Mouse (Mus musculus) lung, embryonic 16.5 days (tissue): ENCODE data around the gene Zbed4. TPM values are rescaled to one million over a fixed set of nuclear protein-coding genes. Genes with fewer than 3 reads are reported as not detected.
"Not testable (repeated sequence)": the region's sequence is repeated elsewhere in the genome, so short reads cannot be mapped to it uniquely, and the experiment has no call there.

Experiments used
- ATAC-seq: fragments of 200-750 bp; cut with Nextera tagmentation; 2 replicates; pipeline ENCODE4 v1.8.0; 2017; ENCODE audit warnings: low read depth, mild to moderate bottlenecking, moderate library complexity
- H3K27ac ChIP-seq: fragments of 300-500 bp; sonication (generic); 2 replicates; pipeline ENCODE4 v1.5.1; 2014; ENCODE audit warnings: mild to moderate bottlenecking, control low read depth, low read length
- H3K27me3 ChIP-seq: fragments of 300-500 bp; sonication (generic); 2 replicates; pipeline ENCODE4 v1.6.1; 2014; ENCODE audit warnings: low read depth, low read length, mixed read lengths; ENCODE audit not compliant: control insufficient read depth, insufficient read depth
- H3K36me3 ChIP-seq: fragments of 300-500 bp; sonication (generic); 2 replicates; pipeline ENCODE4 v1.6.1; 2014; ENCODE audit warnings: low read length; ENCODE audit not compliant: control insufficient read depth, insufficient read depth
- H3K4me1 ChIP-seq: fragments of 300-500 bp; sonication (generic); replicated peaks from 2 replicates; pipeline ENCODE4 v1.6.1; 2014; ENCODE audit warnings: low read length, mixed read lengths; ENCODE audit not compliant: control insufficient read depth, insufficient read depth
- H3K4me2 ChIP-seq: fragments of 300-500 bp; sonication (generic); 2 replicates; pipeline ENCODE4 v1.6.1; 2014; ENCODE audit warnings: low read depth, low read length, control low read depth
- H3K4me3 ChIP-seq: fragments of 300-500 bp; sonication (generic); 2 replicates; pipeline ENCODE4 v1.5.1; 2014; ENCODE audit warnings: mild to moderate bottlenecking, low read length, control low read depth
- H3K9ac ChIP-seq: fragments of 300-500 bp; sonication (generic); 2 replicates; pipeline ENCODE4 v1.6.1; 2014; ENCODE audit warnings: low read length, control low read depth
- H3K9me3 ChIP-seq: fragments of 300-500 bp; sonication (generic); 2 replicates; pipeline ENCODE4 v1.6.1; 2016; ENCODE audit warnings: low read length; ENCODE audit not compliant: control insufficient read depth
- WGBS: fragments of 180-500 bp; shearing (Covaris S2); extraction: QIAGEN DNeasy Blood & Tissue Kit; methylation state at CpG from one replicate; pipeline ENCODE4 v1.1.7; 2014; 5-methylcytosine and 5-hydroxymethylcytosine counted together
- polyA plus RNA-seq: library from polyadenylated mRNA; unstranded; fragments of >200 nt; fragmentation: Nextera tagmentation; extraction: Ambion mirVana; gene quantifications from 2 replicates; pipeline ENCODE4 v1.2.1, GENCODE M21; 2015

Gene Zbed4
- polyA plus RNA-seq, 1 experiment from 2014 or later, result 16.2 TPM

DNA sequence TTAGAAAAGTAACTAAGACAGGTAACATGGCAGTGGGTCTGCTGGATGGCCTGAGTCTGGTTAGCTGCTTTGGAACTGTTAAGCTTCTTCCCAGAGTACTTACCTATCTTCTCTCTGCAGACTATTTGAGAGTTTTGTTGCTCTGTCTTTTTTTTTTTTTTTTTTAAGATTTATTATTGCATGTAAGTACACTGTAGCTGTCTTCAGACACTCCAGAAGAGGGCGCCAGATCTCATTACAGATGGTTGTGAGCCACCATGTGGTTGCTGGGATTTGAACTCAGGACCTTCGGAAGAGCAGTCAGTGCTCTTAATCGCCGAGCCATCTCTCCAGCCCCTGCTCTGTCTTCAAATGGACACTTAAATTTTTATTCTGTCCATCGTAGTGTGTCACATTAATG, 23.2 kb downstream of the Zbed4 start:
- not testable (repeated sequence) for H3K9me3 ChIP-seq, H3K27me3 ChIP-seq, ATAC-seq, H3K4me2 ChIP-seq, H3K4me1 ChIP-seq, H3K4me3 ChIP-seq, H3K27ac ChIP-seq, H3K9ac ChIP-seq
- 94% methylated on average over 5 of the region's 5 CpGs for WGBS
- H3K36me3 ChIP-seq, result peaks cover 10% of the 10 kb centered on the region

DNA sequence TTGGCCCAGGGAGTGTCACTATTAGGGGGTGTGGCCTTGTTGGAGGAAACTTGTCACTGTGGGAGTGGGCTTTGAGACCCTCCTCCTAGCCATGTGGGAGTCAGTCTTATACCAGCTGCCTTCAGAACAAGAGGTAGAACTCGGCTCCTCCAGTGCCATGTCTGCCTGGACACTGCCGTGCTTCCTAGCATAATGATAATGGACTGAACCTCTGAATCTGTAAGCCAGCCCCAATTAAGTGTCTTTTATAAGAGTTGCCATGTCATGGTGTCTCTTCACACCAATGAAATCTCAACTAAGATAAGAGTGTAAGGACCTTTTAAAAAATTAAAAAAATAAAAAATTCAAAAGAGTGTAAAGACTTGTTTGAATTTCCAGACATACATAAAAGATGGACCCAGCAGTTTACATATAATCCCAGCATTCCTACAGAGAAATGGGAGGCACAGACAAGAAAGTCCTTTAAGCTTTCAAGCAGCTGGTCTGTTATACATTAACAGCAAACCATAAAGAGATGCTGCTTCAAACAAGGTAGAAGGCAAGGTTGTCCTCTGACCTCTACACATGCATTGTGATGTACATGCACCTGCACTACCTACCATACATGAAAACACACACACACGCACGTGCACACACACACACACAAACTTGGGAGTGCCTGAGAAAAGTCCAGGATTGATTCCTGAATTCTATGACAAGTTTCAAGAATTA, 40.8 kb downstream of the Zbed4 start:
- no peak overlapping the region for H3K9ac ChIP-seq
- no peak overlapping the region for H3K4me3 ChIP-seq
- H3K27ac ChIP-seq, result no peak overlapping the region
- ATAC-seq, result no peak
- H3K4me1 ChIP-seq, result no peaks in the 10 kb centered on the region
- WGBS, result 76% methylated on average over 4 of the region's 4 CpGs
- H3K4me2 ChIP-seq, result no peak overlapping the region
- no peaks in the 10 kb centered on the region for H3K9me3 ChIP-seq
- H3K36me3 ChIP-seq, result no peaks in the 10 kb centered on the region
- H3K27me3 ChIP-seq, result no peaks in the 10 kb centered on the region

DNA sequence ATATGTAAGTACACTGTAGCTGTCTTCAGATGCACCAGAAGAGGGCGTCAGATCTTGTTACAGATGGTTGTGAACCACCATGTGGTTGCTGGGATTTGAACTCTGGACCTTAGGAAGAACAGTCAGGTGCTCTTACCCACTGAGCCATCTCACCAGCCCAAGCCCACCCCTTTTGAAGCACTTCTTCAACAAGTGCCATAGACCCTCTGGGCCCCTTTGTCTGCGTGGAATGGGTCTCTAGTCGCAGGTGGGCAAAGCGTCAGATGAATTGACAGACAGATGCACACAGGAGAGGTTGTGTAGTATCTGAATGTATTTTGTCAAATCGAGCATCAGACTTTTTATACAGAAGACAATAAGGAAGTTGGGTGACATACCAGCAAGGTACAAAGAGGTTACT, 43.3 kb downstream of the Zbed4 start:
- ATAC-seq, result not testable (repeated sequence)

DNA sequence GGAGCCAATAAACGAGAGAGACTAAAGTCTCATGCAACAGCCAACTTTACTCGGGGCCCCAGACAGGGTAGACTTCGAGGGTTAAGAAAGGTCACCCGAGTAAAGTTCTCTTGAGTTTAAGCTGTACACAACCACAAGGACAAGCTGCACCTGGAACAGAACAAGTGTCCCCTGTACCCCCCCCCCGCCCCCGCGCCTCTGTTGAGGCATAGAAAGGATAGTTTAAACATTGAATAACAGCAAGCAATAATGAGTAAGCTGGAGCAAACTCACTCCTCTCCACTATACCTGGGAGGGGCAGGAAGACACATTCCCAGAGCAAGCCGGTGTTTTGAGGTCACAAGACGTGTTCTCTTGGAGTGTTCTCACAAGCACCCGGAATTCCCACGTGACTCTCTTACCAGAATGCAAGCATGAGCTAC, 48.5 kb downstream of the Zbed4 start:
- Histone ChIP-seq H3K27me3 (no peaks in the 10 kb centered on the region), H3K27ac (no peak overlapping the region), H3K4me1 (no peaks in the 10 kb centered on the region), H3K4me2 (no peak overlapping the region), H3K36me3 (peaks cover 5% of the 10 kb centered on the region; the same call in 1 of the 2 replicates), H3K4me3 (no peak overlapping the region), H3K9ac (no peak overlapping the region), H3K9me3 (no peaks in the 10 kb centered on the region)
- WGBS, result 67% methylated on average over 11 of the region's 11 CpGs
- ATAC-seq, result no peak

More for the DNA sequence above, 43.3 kb downstream of the Zbed4 start:
- not testable (repeated sequence) for H3K27me3 ChIP-seq, H3K27ac ChIP-seq, H3K9ac ChIP-seq, H3K4me2 ChIP-seq, H3K36me3 ChIP-seq, H3K4me3 ChIP-seq, H3K9me3 ChIP-seq, H3K4me1 ChIP-seq
- 87% methylated on average over 4 of the region's 5 CpGs for WGBS

DNA sequence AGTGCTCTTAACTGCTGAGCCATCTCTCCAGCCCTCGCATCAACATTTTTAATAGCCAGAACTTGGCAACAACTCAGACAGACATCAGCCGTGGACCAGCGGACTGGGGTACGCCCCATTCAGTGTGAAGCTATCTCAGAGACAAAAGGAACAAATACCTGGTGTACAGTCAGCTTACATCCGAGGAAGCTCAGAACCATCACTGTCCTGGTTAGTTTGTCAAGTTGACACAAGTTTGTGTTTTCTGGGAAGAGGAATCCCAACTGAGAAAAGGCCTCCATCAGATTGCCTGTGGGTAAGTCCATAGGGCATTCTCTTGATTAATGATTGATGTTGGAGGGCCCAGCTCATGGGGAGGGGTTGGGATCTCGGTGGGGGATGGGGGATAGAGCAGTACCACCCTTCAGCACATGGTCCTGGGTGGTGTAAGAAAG, 49.5 kb downstream of the Zbed4 start:
- H3K9me3 ChIP-seq, result no peaks in the 10 kb centered on the region
- no peaks in the 10 kb centered on the region for H3K27me3 ChIP-seq
- H3K36me3 ChIP-seq, result peaks cover 11% of the 10 kb centered on the region
- H3K4me1 ChIP-seq, result no peaks in the 10 kb centered on the region
- no peak overlapping the region for H3K9ac ChIP-seq
- no peak overlapping the region for H3K4me3 ChIP-seq
- WGBS, result 69% methylated on average over 6 of the region's 6 CpGs
- no peak overlapping the region for H3K4me2 ChIP-seq
- no peak overlapping the region for H3K27ac ChIP-seq
- ATAC-seq, result no peak

DNA sequence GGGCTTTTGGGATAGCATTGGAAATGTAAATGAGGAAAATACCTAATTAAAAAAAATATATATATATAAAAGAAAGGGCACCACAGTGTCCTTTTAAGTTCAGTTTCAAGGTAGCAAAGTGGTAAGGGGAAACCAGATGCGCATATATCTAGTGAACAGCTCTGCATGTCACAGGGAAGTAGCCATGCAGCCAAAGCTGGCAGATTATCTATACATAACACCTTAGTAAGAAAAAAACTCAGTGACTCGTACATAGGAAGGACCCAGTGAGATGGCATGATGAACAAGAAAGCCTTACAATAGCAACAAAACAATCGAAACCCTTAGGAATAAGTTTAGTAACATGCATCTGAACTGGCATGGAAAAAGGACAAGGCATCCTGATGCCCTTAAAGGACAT, 50.4 kb downstream of the Zbed4 start:
- Histone ChIP-seq H3K9me3 (no peaks in the 10 kb centered on the region), H3K4me1 (no peaks in the 10 kb centered on the region), H3K4me2 (no peak overlapping the region), H3K36me3 (peaks cover 17% of the 10 kb centered on the region), H3K27me3 (no peaks in the 10 kb centered on the region), H3K9ac (no peak overlapping the region), H3K27ac (no peak overlapping the region), H3K4me3 (no peak overlapping the region)
- ATAC-seq, result no peak
- WGBS, result 84% methylated on average over 3 of the region's 3 CpGs

DNA sequence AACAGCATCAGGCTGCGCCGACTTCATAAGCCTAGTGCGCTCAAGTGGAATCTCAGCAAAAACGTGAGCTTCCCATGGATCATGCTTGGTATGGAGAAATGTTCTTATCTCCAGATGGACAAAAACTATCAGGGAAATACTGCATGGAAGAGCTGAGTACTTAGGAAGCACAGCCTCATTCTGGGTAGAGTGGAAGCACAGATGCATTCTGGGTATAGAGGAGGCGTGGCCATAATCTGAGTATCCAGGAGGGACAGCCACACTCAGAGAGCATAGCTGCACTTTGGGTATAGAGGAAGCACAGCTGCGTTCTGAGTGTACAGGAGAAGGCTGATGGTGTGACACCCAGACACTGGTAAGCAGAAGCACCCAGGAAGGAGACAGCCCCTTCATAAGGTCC, 50.9 kb downstream of the Zbed4 start:
- H3K4me2 ChIP-seq, result no peak overlapping the region
- no peaks in the 10 kb centered on the region for H3K4me1 ChIP-seq
- no peaks in the 10 kb centered on the region for H3K27me3 ChIP-seq
- peaks cover 17% of the 10 kb centered on the region for H3K36me3 ChIP-seq
- no peak overlapping the region for H3K27ac ChIP-seq
- H3K9me3 ChIP-seq, result no peaks in the 10 kb centered on the region
- WGBS, result 80% methylated on average over 6 of the region's 6 CpGs
- ATAC-seq, result no peak
- no peak overlapping the region for H3K4me3 ChIP-seq
- no peak overlapping the region for H3K9ac ChIP-seq

DNA sequence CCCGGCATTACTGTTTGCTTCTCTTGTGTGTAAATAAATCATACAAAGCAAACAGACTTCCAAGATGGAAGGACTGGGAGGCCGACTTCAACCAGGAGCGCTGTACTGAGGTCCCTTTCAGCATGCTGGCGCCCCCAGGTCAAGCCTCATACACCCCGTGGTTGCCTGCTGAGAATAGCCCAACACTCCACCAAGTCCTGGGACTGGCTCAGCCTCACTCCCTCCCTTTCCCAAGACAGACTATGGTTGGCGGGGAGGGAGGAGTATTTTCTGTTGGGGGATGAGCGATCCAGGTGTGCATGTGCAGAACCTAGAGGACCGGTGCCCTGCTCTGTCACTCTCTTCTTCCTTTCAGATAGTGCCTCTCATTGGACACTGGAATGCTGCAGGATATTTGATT, 56.7 kb downstream of the Zbed4 start:
- H3K27me3 ChIP-seq, result no peaks in the 10 kb centered on the region
- peaks cover 26% of the 10 kb centered on the region for H3K36me3 ChIP-seq
- H3K4me1 ChIP-seq, result no peaks in the 10 kb centered on the region
- H3K9me3 ChIP-seq, result no peaks in the 10 kb centered on the region
- H3K9ac ChIP-seq, result no peak overlapping the region
- no peak overlapping the region for H3K27ac ChIP-seq
- 72% methylated on average over 8 of the region's 8 CpGs for WGBS
- H3K4me2 ChIP-seq, result no peak overlapping the region
- H3K4me3 ChIP-seq, result no peak overlapping the region
- ATAC-seq, result no peak

DNA sequence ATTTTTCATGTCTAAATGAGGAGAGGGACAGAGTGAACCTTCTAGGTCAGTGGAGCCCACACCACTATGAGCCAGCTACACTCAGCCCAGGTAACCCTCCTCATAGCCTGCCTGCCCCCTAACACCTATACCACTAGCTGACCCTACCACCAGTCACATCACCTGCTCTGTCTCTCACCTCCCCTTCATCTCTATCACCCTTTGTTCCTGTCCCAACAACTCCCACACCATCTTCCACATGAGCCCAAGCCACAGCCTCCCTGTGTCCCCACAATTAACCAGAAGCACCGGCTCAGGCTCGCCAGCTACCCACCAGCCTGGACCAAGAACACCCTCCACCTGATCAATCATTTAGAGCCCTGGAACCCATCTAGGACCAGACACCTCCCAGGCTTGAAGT, 58.9 kb downstream of the Zbed4 start:
- Histone ChIP-seq H3K4me2 (no peak overlapping the region), H3K9ac (no peak overlapping the region), H3K9me3 (no peaks in the 10 kb centered on the region), H3K4me3 (no peak overlapping the region), H3K27ac (no peak overlapping the region), H3K27me3 (no peaks in the 10 kb centered on the region), H3K4me1 (no peaks in the 10 kb centered on the region), H3K36me3 (peaks cover 29% of the 10 kb centered on the region)
- WGBS, result 72% methylated on average over 2 of the region's 2 CpGs
- no peak for ATAC-seq

DNA sequence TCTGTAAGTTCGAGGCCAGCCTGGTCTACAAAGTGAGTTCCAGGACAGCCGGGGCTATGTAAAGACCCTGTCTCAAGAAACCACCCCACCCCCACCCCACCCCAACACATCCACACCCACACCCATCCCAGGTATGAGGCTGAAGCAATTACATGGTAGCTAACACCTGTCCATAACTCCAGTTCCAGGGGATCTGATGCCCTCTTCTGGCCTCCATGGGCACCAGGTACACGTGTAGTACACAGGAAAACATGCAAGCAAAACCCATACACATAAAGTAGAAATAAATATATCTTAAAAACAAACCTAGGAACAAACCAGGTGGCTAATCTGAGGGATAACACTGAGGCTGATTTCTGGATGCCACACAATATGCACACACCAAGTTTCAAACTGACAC, 61.8 kb downstream of the Zbed4 start:
- 90% methylated on average over 3 of the region's 3 CpGs for WGBS
- peaks cover 2% of the 10 kb centered on the region for H3K4me1 ChIP-seq
- no peak overlapping the region for H3K4me2 ChIP-seq
- no peak overlapping the region for H3K9ac ChIP-seq
- no peaks in the 10 kb centered on the region for H3K27me3 ChIP-seq
- no peak for ATAC-seq
- peaks cover 17% of the 10 kb centered on the region for H3K36me3 ChIP-seq
- H3K4me3 ChIP-seq, result no peak overlapping the region
- no peak overlapping the region for H3K27ac ChIP-seq
- no peaks in the 10 kb centered on the region for H3K9me3 ChIP-seq
